Mouse (Mus musculus) stomach, embryonic 16.5 days (tissue): Measurements from ENCODE around the gene Chgb. TPM values are rescaled to one million over a fixed set of nuclear protein-coding genes. Genes with fewer than 3 reads are reported as not detected.

Source experiments
- ATAC-seq: fragments of 200-750 bp; cut with Nextera tagmentation; 2 replicates; pipeline ENCODE4 v1.8.0; 2017; ENCODE audit warnings: moderate number of reproducible peaks, moderate TSS enrichment; ENCODE audit not compliant: insufficient read depth, low FRiP score
- H3K27ac ChIP-seq: fragments of 300-500 bp; sonication (generic); 2 replicates; pipeline ENCODE4 v1.5.1; 2014; ENCODE audit warnings: low read length
- H3K27me3 ChIP-seq: fragments of 300-500 bp; sonication (generic); 2 replicates; pipeline ENCODE4 v1.6.1; 2014; ENCODE audit warnings: low read length, control low read depth, mixed read lengths; ENCODE audit not compliant: control insufficient read depth, insufficient read depth
- H3K36me3 ChIP-seq: fragments of 300-500 bp; sonication (generic); 2 replicates; pipeline ENCODE4 v1.6.1; 2014; ENCODE audit warnings: low read length; ENCODE audit not compliant: control insufficient read depth, insufficient read depth
- H3K4me1 ChIP-seq: fragments of 300-500 bp; sonication (generic); 2 replicates; pipeline ENCODE4 v1.6.1; 2014; ENCODE audit warnings: low read length, control low read depth, mixed read lengths; ENCODE audit not compliant: control insufficient read depth, insufficient read depth
- H3K4me2 ChIP-seq: fragments of 300-500 bp; sonication (generic); 2 replicates; pipeline ENCODE4 v1.6.1; 2014; ENCODE audit warnings: low read depth, low read length, mixed read lengths
- H3K4me3 ChIP-seq: fragments of 300-500 bp; sonication (generic); replicated peaks from 2 replicates; pipeline ENCODE4 v1.5.1; 2014; ENCODE audit warnings: mild to moderate bottlenecking, low read length
- H3K9ac ChIP-seq: fragments of 300-500 bp; sonication (generic); 2 replicates; pipeline ENCODE4 v1.6.1; 2014; ENCODE audit warnings: low read length
- H3K9me3 ChIP-seq: fragments of 300-500 bp; sonication (generic); replicated peaks from 2 replicates; pipeline ENCODE4 v1.6.1; 2016; ENCODE audit warnings: low read length, control low read depth; ENCODE audit not compliant: control insufficient read depth
- WGBS: fragments of 180-500 bp; shearing (Covaris S2); extraction: QIAGEN DNeasy Blood & Tissue Kit; methylation state at CpG from one replicate; pipeline ENCODE4 v1.1.7; 2014; 5-methylcytosine and 5-hydroxymethylcytosine counted together
- polyA plus RNA-seq: library from polyadenylated mRNA; unstranded; fragments of >200 nt; fragmentation: Nextera tagmentation; extraction: Ambion mirVana; gene quantifications from 2 replicates; pipeline ENCODE4 v1.2.1, GENCODE M21; 2015

Gene Chgb
- 17.6 and 18.3 TPM in 2 replicates for polyA plus RNA-seq

GRCm38 (mm10) chr2:132780978-132781377, at the start of gene Chgb:
Chgb (plus strand) TSS chr2:132781278.
- 10% methylated on average over 4 of the region's 4 CpGs for WGBS
- H3K27ac ChIP-seq, result no peak within 1 kb of the TSS
- ATAC-seq, result no peak
- peak within 1 kb of the TSS; percentile 42 for H3K4me3 ChIP-seq
- H3K9me3 ChIP-seq, result no peaks in the 10 kb centered on the region
- H3K4me2 ChIP-seq, result peak within 1 kb of the TSS; percentile 70
- no peak within 1 kb of the TSS for H3K9ac ChIP-seq
- H3K4me1 ChIP-seq, result peaks cover 3% of the 10 kb centered on the region; the same call in 1 of the 2 replicates
- no peaks in the 10 kb centered on the region for H3K36me3 ChIP-seq
- 0 out of 2 replicates have a peak, but pooled peaks cover 5% of the 10 kb centered on the region for H3K27me3 ChIP-seq

- no peaks in the 10 kb centered on the region for H3K27me3 ChIP-seq
- WGBS, result 55% methylated on average over 5 of the region's 5 CpGs
- H3K4me3 ChIP-seq, result no peak overlapping the region
- H3K27ac ChIP-seq, result no peak overlapping the region
- no peak for ATAC-seq
- no peak overlapping the region for H3K4me2 ChIP-seq
- H3K9ac ChIP-seq, result no peak overlapping the region
- H3K36me3 ChIP-seq, result no peaks in the 10 kb centered on the region
- no peaks in the 10 kb centered on the region for H3K9me3 ChIP-seq
- H3K4me1 ChIP-seq, result no peaks in the 10 kb centered on the region
Measured at GRCm38 (mm10) chr2:132732940-132733339, 48.1 kb upstream of the Chgb start.

GRCm38 (mm10) chr2:132733603-132734573, 47.2 kb upstream of the Chgb start:
- no peak overlapping the region for H3K9ac ChIP-seq
- H3K36me3 ChIP-seq, result no peaks in the 10 kb centered on the region
- no peaks in the 10 kb centered on the region for H3K4me1 ChIP-seq
- H3K4me2 ChIP-seq, result no peak overlapping the region
- H3K27me3 ChIP-seq, result no peaks in the 10 kb centered on the region
- H3K4me3 ChIP-seq, result no peak overlapping the region
- no peaks in the 10 kb centered on the region for H3K9me3 ChIP-seq
- H3K27ac ChIP-seq, result no peak overlapping the region
- no peak for ATAC-seq
- 86% methylated on average over 10 of the region's 10 CpGs for WGBS

GRCm38 (mm10) chr2:132738816-132739432, 42.2 kb upstream of the Chgb start:
- no peaks in the 10 kb centered on the region for H3K27me3 ChIP-seq
- 66% methylated on average over 2 of the region's 2 CpGs for WGBS
- no peak overlapping the region for H3K9ac ChIP-seq
- H3K36me3 ChIP-seq, result no peaks in the 10 kb centered on the region
- H3K4me3 ChIP-seq, result no peak overlapping the region
- H3K4me2 ChIP-seq, result no peak overlapping the region
- ATAC-seq, result no peak
- no peaks in the 10 kb centered on the region for H3K9me3 ChIP-seq
- no peak overlapping the region for H3K27ac ChIP-seq
- no peaks in the 10 kb centered on the region for H3K4me1 ChIP-seq

- Histone ChIP-seq H3K9me3 (no peaks in the 10 kb centered on the region), H3K4me1 (no peaks in the 10 kb centered on the region), H3K36me3 (no peaks in the 10 kb centered on the region), H3K4me2 (no peak overlapping the region), H3K27ac (no peak overlapping the region), H3K4me3 (no peak overlapping the region), H3K27me3 (no peaks in the 10 kb centered on the region), H3K9ac (no peak overlapping the region)
- 77% methylated on average over 8 of the region's 8 CpGs for WGBS
- no peak; the same call in 1 of the 2 replicates for ATAC-seq
Measured at GRCm38 (mm10) chr2:132741862-132742347, 39.2 kb upstream of the Chgb start.

- no peak for ATAC-seq
- Histone ChIP-seq H3K4me1 (no peaks in the 10 kb centered on the region), H3K9ac (no peak overlapping the region), H3K9me3 (no peaks in the 10 kb centered on the region), H3K4me3 (no peak overlapping the region), H3K27me3 (no peaks in the 10 kb centered on the region), H3K4me2 (no peak overlapping the region), H3K27ac (no peak overlapping the region), H3K36me3 (no peaks in the 10 kb centered on the region)
- WGBS, result 91% methylated on average over 5 of the region's 5 CpGs
Measured at GRCm38 (mm10) chr2:132744866-132745265, 36.2 kb upstream of the Chgb start.

GRCm38 (mm10) chr2:132746108-132746507, 35.0 kb upstream of the Chgb start:
- Histone ChIP-seq H3K27me3 (no peaks in the 10 kb centered on the region), H3K4me2 (no peak overlapping the region), H3K4me1 (no peaks in the 10 kb centered on the region), H3K36me3 (no peaks in the 10 kb centered on the region), H3K4me3 (no peak overlapping the region), H3K27ac (no peak overlapping the region), H3K9me3 (no peaks in the 10 kb centered on the region), H3K9ac (no peak overlapping the region)
- WGBS, result 78% methylated on average over 3 of the region's 3 CpGs
- no peak for ATAC-seq

- no peak overlapping the region for H3K27ac ChIP-seq
- no peaks in the 10 kb centered on the region for H3K4me1 ChIP-seq
- ATAC-seq, result no peak
- H3K9me3 ChIP-seq, result no peaks in the 10 kb centered on the region
- H3K27me3 ChIP-seq, result no peaks in the 10 kb centered on the region
- H3K4me3 ChIP-seq, result no peak overlapping the region
- no peak overlapping the region for H3K9ac ChIP-seq
- no peak overlapping the region for H3K4me2 ChIP-seq
- H3K36me3 ChIP-seq, result no peaks in the 10 kb centered on the region
Measured at GRCm38 (mm10) chr2:132750726-132751125, 30.4 kb upstream of the Chgb start.
